In the genomic region with DNA sequence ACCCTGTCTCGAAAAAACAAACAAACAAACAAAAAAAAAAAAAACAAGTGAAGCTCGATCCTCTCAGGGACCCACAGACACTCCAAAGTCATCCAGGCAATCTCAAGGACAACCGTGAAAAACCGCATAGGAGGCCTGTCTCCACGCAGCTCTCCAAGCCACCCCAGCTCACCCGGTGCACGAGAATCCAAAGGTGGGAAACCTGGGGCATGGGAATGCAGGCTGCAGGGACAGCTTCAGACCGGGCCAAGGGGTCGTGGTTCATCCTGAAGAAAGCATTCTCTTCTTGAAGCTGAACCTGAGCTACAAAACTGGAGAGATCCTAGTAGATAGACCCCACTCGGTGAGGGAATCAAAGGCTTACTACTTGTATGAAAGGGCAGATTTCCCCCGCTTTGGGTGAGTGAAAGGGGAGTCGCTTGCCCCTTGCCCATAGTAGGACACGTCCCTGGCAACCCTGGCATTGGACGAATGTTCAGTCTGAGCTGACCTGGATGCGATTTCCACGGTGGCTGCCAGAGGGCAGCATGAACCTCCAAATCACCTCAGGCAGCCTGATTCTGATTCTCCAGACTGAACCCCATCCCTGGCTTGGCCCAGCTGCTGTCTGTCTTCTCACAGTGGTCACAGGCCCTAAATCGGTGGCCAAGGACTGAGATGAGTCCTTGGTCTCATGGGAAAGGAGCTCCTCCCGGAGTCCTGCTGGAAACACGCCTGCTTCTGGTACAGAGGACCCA, we compare ENCODE assay signal across 8 mouse cellular contexts. TPM values are rescaled to one million over a fixed set of nuclear protein-coding genes. Genes with fewer than 3 reads are reported as not detected.
DNase-seq lines count a peak whose midpoint lies in the region; ATAC-seq and TF ChIP-seq lines count a peak whose summit lies in the region.

No protein-coding gene starts in this region.

- no peak overlapping the region for H3K4me3 ChIP-seq in heart, embryonic 13.5 days
- H3K4me3 ChIP-seq in heart, embryonic 12.5 days, result no peak overlapping the region
- no peak overlapping the region for H3K4me3 ChIP-seq in bone marrow macrophage, adult 2 months (ENCODE audit: insufficient read depth, low read length)
- no peak overlapping the region for H3K4me3 ChIP-seq in midbrain, postnatal 0 days (ENCODE audit: low read depth, low read length)

- no peak for TF ChIP-seq POLR2A in bone marrow macrophage, adult 2 months (IDR thresholded peaks at IDR 0.05; ENCODE audit: borderline replicate concordance, low read depth, low read length)

- peak overlapping the region; percentile 50 for H3K9ac ChIP-seq in heart, embryonic 13.5 days
- H3K9ac ChIP-seq in heart, embryonic 12.5 days, result no peak overlapping the region
- H3K9ac ChIP-seq in midbrain, postnatal 0 days (replicated peaks; ENCODE audit: low read length, poor library complexity, severe bottlenecking), result no peak overlapping the region

- peaks cover 32% of the 10 kb centered on the region for H3K27me3 ChIP-seq in heart, embryonic 13.5 days (replicated peaks)
- peaks cover 17% of the 10 kb centered on the region for H3K27me3 ChIP-seq in heart, embryonic 12.5 days (replicated peaks)
- H3K27me3 ChIP-seq in midbrain, postnatal 0 days (ENCODE audit: insufficient read depth, low read length), result peaks cover 4% of the 10 kb centered on the region; the same call in 1 of the 2 replicates

- 43% methylated on average over 19 of the region's 19 CpGs for WGBS in heart, embryonic 13.5 days
- WGBS in heart, embryonic 12.5 days, result 47% methylated on average over 19 of the region's 19 CpGs
- WGBS in midbrain, postnatal 0 days, result 48% methylated on average over 19 of the region's 19 CpGs

- H3K4me2 ChIP-seq in heart, embryonic 13.5 days, result no peak overlapping the region
- no peak overlapping the region for H3K4me2 ChIP-seq in heart, embryonic 12.5 days
- no peak overlapping the region for H3K4me2 ChIP-seq in midbrain, postnatal 0 days (ENCODE audit: low read depth, low read length, poor library complexity, severe bottlenecking)

- DNase-seq in CD4-positive helper T cell, adult 2 months (ENCODE audit: low read depth, low spot score), result peak; percentile 38
- DNase-seq in layer of hippocampus, postnatal 36 days, result peak; percentile 51 to 52
- peak; percentile 82 for DNase-seq in midbrain, postnatal 0 days (ENCODE audit: low spot score)
- DNase-seq in spleen, postnatal 14 days (ENCODE audit: low spot score in 2 of 2), result no peak

- H3K36me3 ChIP-seq in heart, embryonic 13.5 days, result peaks cover 8% of the 10 kb centered on the region
- H3K36me3 ChIP-seq in heart, embryonic 12.5 days, result peaks cover 8% of the 10 kb centered on the region
- H3K36me3 ChIP-seq in midbrain, postnatal 0 days (ENCODE audit: insufficient read depth, low read length), result 0 out of 2 replicates have a peak, but pooled peaks cover 2% of the 10 kb centered on the region

- no peak for ATAC-seq in heart, embryonic 13.5 days (ENCODE audit: extremely low read depth, insufficient number of reproducible peaks, low FRiP score, low TSS enrichment)
- no peak for ATAC-seq in heart, embryonic 12.5 days (ENCODE audit: insufficient number of reproducible peaks, low FRiP score)
- ATAC-seq in granulocyte monocyte progenitor cell, adult 5-6 weeks (replicated peaks; ENCODE audit: poor library complexity, severe bottlenecking), result peak; percentile 26; the same call in 1 of the 2 replicates
- ATAC-seq in midbrain, postnatal 0 days (ENCODE audit: low FRiP score), result no peak

- peaks cover 34% of the 10 kb centered on the region for H3K4me1 ChIP-seq in heart, embryonic 13.5 days
- H3K4me1 ChIP-seq in heart, embryonic 12.5 days (replicated peaks), result peaks cover 21% of the 10 kb centered on the region
- no peaks in the 10 kb centered on the region for H3K4me1 ChIP-seq in bone marrow macrophage, adult 2 months (ENCODE audit: control insufficient read depth, insufficient read depth, low read length)
- peaks cover 8% of the 10 kb centered on the region; the same call in 1 of the 2 replicates for H3K4me1 ChIP-seq in midbrain, postnatal 0 days (ENCODE audit: insufficient read depth, low read length)

- no peak overlapping the region for H3K27ac ChIP-seq in heart, embryonic 13.5 days (replicated peaks)
- H3K27ac ChIP-seq in heart, embryonic 12.5 days (ENCODE audit: poor library complexity, severe bottlenecking), result no peak overlapping the region
- no peak overlapping the region for H3K27ac ChIP-seq in bone marrow macrophage, adult 2 months (ENCODE audit: insufficient read depth, low read depth, low read length)
- no peak overlapping the region for H3K27ac ChIP-seq in midbrain, postnatal 0 days (ENCODE audit: low read depth, low read length)

- peak; percentile 26; the same call in 1 of the 2 replicates for TF ChIP-seq CTCF in bone marrow macrophage, adult 2 months (IDR thresholded peaks at IDR 0.05; ENCODE audit: low read depth, low read length)
- peak; percentile 80 for TF ChIP-seq CTCF in midbrain, postnatal 0 days (IDR thresholded peaks at IDR 0.05)

- no peaks in the 10 kb centered on the region for H3K9me3 ChIP-seq in heart, embryonic 13.5 days
- no peaks in the 10 kb centered on the region for H3K9me3 ChIP-seq in heart, embryonic 12.5 days (replicated peaks)
- no peaks in the 10 kb centered on the region for H3K9me3 ChIP-seq in midbrain, postnatal 0 days (ENCODE audit: low read length)

RNA-seq across cellular contexts. Expression of a gene that starts 18.7 kb away (rescaled TPM):
- 15.8 and 16.2 TPM in 2 replicates for polyA plus RNA-seq in heart, embryonic 13.5 days (2015; fragmentation: Nextera tagmentation; extraction: Ambion mirVana)
- 17.1 and 17.4 TPM in 2 replicates for polyA plus RNA-seq in heart, embryonic 12.5 days (2016; fragmentation: Nextera tagmentation; extraction: Ambion mirVana)
- 6.7 and 7.4 TPM in 2 replicates for polyA plus RNA-seq in bone marrow macrophage, adult 2 months (2012; ENCODE audit: insufficient read depth, insufficient read length, missing spikeins)
- total RNA-seq in granulocyte monocyte progenitor cell, adult 5-6 weeks (2014; fragmentation: Nextera tagmentation), result 3.3 and 4.7 TPM in 2 replicates
- 1.8 and 4.0 TPM in 2 replicates for total RNA-seq in granulocyte monocyte progenitor cell, adult 5-6 weeks (2017)
- total RNA-seq in layer of hippocampus, postnatal 36 days (2021), result 10 to 100 TPM; 20.9 to 22.5 TPM
- 33.2 and 42.9 TPM in 2 replicates for total RNA-seq in midbrain, postnatal 0 days (2014; rRNA removed)
- 13.6 and 14.1 TPM in 2 replicates for polyA plus RNA-seq in midbrain, postnatal 0 days (2015; fragmentation: Nextera tagmentation; extraction: Ambion mirVana)

RNA-seq across cellular contexts. Expression of a gene that starts 54.0 kb away (rescaled TPM):
- polyA plus RNA-seq in heart, embryonic 13.5 days (2015; fragmentation: Nextera tagmentation; extraction: Ambion mirVana), result 91.9 and 97.2 TPM in 2 replicates
- 150 and 164 TPM in 2 replicates for polyA plus RNA-seq in heart, embryonic 12.5 days (2016; fragmentation: Nextera tagmentation; extraction: Ambion mirVana)
- 33.5 and 37.2 TPM in 2 replicates for polyA plus RNA-seq in bone marrow macrophage, adult 2 months (2012; ENCODE audit: insufficient read depth, insufficient read length, missing spikeins)
- 105 and 120 TPM in 2 replicates for total RNA-seq in granulocyte monocyte progenitor cell, adult 5-6 weeks (2014; fragmentation: Nextera tagmentation)
- total RNA-seq in granulocyte monocyte progenitor cell, adult 5-6 weeks (2017), result 225 and 229 TPM in 2 replicates
- 100 to 1,000 TPM; 188 to 189 TPM for total RNA-seq in layer of hippocampus, postnatal 36 days (2021)
- total RNA-seq in midbrain, postnatal 0 days (2014; rRNA removed), result 190 and 229 TPM in 2 replicates
- 101 and 106 TPM in 2 replicates for polyA plus RNA-seq in midbrain, postnatal 0 days (2015; fragmentation: Nextera tagmentation; extraction: Ambion mirVana)

RNA-seq across cellular contexts. Expression of a gene that starts 54.6 kb away (rescaled TPM):
- 500 and 519 TPM in 2 replicates for polyA plus RNA-seq in heart, embryonic 13.5 days (2015; fragmentation: Nextera tagmentation; extraction: Ambion mirVana)
- polyA plus RNA-seq in heart, embryonic 12.5 days (2016; fragmentation: Nextera tagmentation; extraction: Ambion mirVana), result 554 and 557 TPM in 2 replicates
- polyA plus RNA-seq in bone marrow macrophage, adult 2 months (2012; ENCODE audit: insufficient read depth, insufficient read length, missing spikeins), result 154 and 160 TPM in 2 replicates
- total RNA-seq in granulocyte monocyte progenitor cell, adult 5-6 weeks (2014; fragmentation: Nextera tagmentation), result 605 and 693 TPM in 2 replicates
- total RNA-seq in granulocyte monocyte progenitor cell, adult 5-6 weeks (2017), result 956 and 1,234 TPM in 2 replicates
- 100 to 1,000 TPM; 257 to 272 TPM for total RNA-seq in layer of hippocampus, postnatal 36 days (2021)
- 142 and 190 TPM in 2 replicates for total RNA-seq in midbrain, postnatal 0 days (2014; rRNA removed)
- polyA plus RNA-seq in midbrain, postnatal 0 days (2015; fragmentation: Nextera tagmentation; extraction: Ambion mirVana), result 540 and 609 TPM in 2 replicates

Comparison
In these comparisons a context has a peak if more than half of its experiments do, and no peak if none do; other contexts are left out.
1. DNase-seq: peak in CD4-positive helper T cell, adult 2 months (single experiment), layer of hippocampus, postnatal 36 days (2 of 2) and midbrain, postnatal 0 days (single experiment); none in spleen, postnatal 14 days (0 of 2).